Mouse (Mus musculus): ENCODE results near the gene Cap2. TPM values are rescaled to one million over a fixed set of nuclear protein-coding genes. Genes with fewer than 3 reads are reported as not detected.

Cap2 gene
- polyA plus RNA-seq, 1 experiment from 2014 or later = 6.6 TPM

GRCm38 (mm10) chr13:46542782-46543181 lies 41.1 kb downstream of the Cap2 start:
- H3K4me2 ChIP-seq (replicated peaks; ENCODE audit: low read depth) = no peak overlapping the region
- no peak overlapping the region for H3K4me3 ChIP-seq (ENCODE audit: low read depth, low read length)
- H3K27ac ChIP-seq (replicated peaks) = no peak overlapping the region
- H3K36me3 ChIP-seq (ENCODE audit: control insufficient read depth, insufficient read depth, low read length) = no peaks in the 10 kb centered on the region
- TF ChIP-seq EP300 (optimal IDR thresholded peaks at IDR 0.05) (no peak), CTCF (IDR thresholded peaks at IDR 0.05; ENCODE audit: low read depth) (no peak)
- DNase-seq (ENCODE audit: low spot score) (no peak), ATAC-seq (ENCODE audit: low FRiP score, low TSS enrichment) (no peak)
- H3K9me3 ChIP-seq (ENCODE audit: control insufficient read depth, low read length) = no peaks in the 10 kb centered on the region
- WGBS = 81% methylated on average over 7 of the region's 7 CpGs
- H3K9ac ChIP-seq (ENCODE audit: low read length) = no peak overlapping the region
- no peaks in the 10 kb centered on the region for H3K4me1 ChIP-seq (replicated peaks; ENCODE audit: control insufficient read depth, insufficient read depth)
- H3K27me3 ChIP-seq (ENCODE audit: control insufficient read depth, insufficient read depth, low read length) = no peaks in the 10 kb centered on the region

GRCm38 (mm10) chr13:46544608-46545007 lies 43.0 kb downstream of the Cap2 start:
- H3K4me3 ChIP-seq (ENCODE audit: low read depth, low read length) = no peak overlapping the region
- H3K27ac ChIP-seq (replicated peaks) = no peak overlapping the region
- H3K9ac ChIP-seq (ENCODE audit: low read length) = no peak overlapping the region
- DNase-seq (ENCODE audit: low spot score) (no peak), ATAC-seq (ENCODE audit: low FRiP score, low TSS enrichment) (no peak)
- 63% methylated on average over 6 of the region's 6 CpGs for WGBS
- H3K27me3 ChIP-seq (ENCODE audit: control insufficient read depth, insufficient read depth, low read length) = no peaks in the 10 kb centered on the region
- H3K36me3 ChIP-seq (ENCODE audit: control insufficient read depth, insufficient read depth, low read length) = no peaks in the 10 kb centered on the region
- H3K4me2 ChIP-seq (replicated peaks; ENCODE audit: low read depth) = no peak overlapping the region
- no peaks in the 10 kb centered on the region for H3K4me1 ChIP-seq (replicated peaks; ENCODE audit: control insufficient read depth, insufficient read depth)
- no peaks in the 10 kb centered on the region for H3K9me3 ChIP-seq (ENCODE audit: control insufficient read depth, low read length)
- TF ChIP-seq CTCF (IDR thresholded peaks at IDR 0.05; ENCODE audit: low read depth) (no peak), EP300 (optimal IDR thresholded peaks at IDR 0.05) (no peak)

- no peaks in the 10 kb centered on the region for H3K36me3 ChIP-seq (ENCODE audit: control insufficient read depth, insufficient read depth, low read length)
- no peak for DNase-seq (ENCODE audit: low spot score)
- no peak overlapping the region for H3K9ac ChIP-seq (ENCODE audit: low read length)
- H3K9me3 ChIP-seq (ENCODE audit: control insufficient read depth, low read length) = no peaks in the 10 kb centered on the region
- no peaks in the 10 kb centered on the region for H3K27me3 ChIP-seq (ENCODE audit: control insufficient read depth, insufficient read depth, low read length)
- H3K4me3 ChIP-seq (ENCODE audit: low read depth, low read length) = no peak overlapping the region
- no peak overlapping the region for H3K4me2 ChIP-seq (replicated peaks; ENCODE audit: low read depth)
- H3K27ac ChIP-seq (replicated peaks) = no peak overlapping the region
- ATAC-seq (ENCODE audit: low FRiP score, low TSS enrichment) = no peak
- 71% methylated on average over 9 of the region's 9 CpGs for WGBS
- TF ChIP-seq EP300 (optimal IDR thresholded peaks at IDR 0.05) = no peak
- TF ChIP-seq CTCF (IDR thresholded peaks at IDR 0.05; ENCODE audit: low read depth) = no peak
- no peaks in the 10 kb centered on the region for H3K4me1 ChIP-seq (replicated peaks; ENCODE audit: control insufficient read depth, insufficient read depth)
Observed at GRCm38 (mm10) chr13:46545081-46545480, 43.4 kb downstream of the Cap2 start.

- H3K27me3 ChIP-seq (ENCODE audit: control insufficient read depth, insufficient read depth, low read length) = no peaks in the 10 kb centered on the region
- DNase-seq (ENCODE audit: low spot score) (no peak), ATAC-seq (ENCODE audit: low FRiP score, low TSS enrichment) (no peak)
- H3K4me3 ChIP-seq (ENCODE audit: low read depth, low read length) = no peak overlapping the region
- H3K4me2 ChIP-seq (replicated peaks; ENCODE audit: low read depth) = no peak overlapping the region
- H3K9ac ChIP-seq (ENCODE audit: low read length) = no peak overlapping the region
- TF ChIP-seq EP300 (optimal IDR thresholded peaks at IDR 0.05) = no peak
- no peak for TF ChIP-seq CTCF (IDR thresholded peaks at IDR 0.05; ENCODE audit: low read depth)
- no peaks in the 10 kb centered on the region for H3K36me3 ChIP-seq (ENCODE audit: control insufficient read depth, insufficient read depth, low read length)
- no peaks in the 10 kb centered on the region for H3K9me3 ChIP-seq (ENCODE audit: control insufficient read depth, low read length)
- 92% methylated on average over 4 of the region's 4 CpGs for WGBS
- H3K4me1 ChIP-seq (replicated peaks; ENCODE audit: control insufficient read depth, insufficient read depth) = no peaks in the 10 kb centered on the region
- H3K27ac ChIP-seq (replicated peaks) = no peak overlapping the region
Observed at GRCm38 (mm10) chr13:46546846-46547245, 45.2 kb downstream of the Cap2 start.

GRCm38 (mm10) chr13:46547253-46547652 lies 45.6 kb downstream of the Cap2 start:
- no peak overlapping the region for H3K4me2 ChIP-seq (replicated peaks; ENCODE audit: low read depth)
- H3K4me1 ChIP-seq (replicated peaks; ENCODE audit: control insufficient read depth, insufficient read depth) = no peaks in the 10 kb centered on the region
- H3K27ac ChIP-seq (replicated peaks) = no peak overlapping the region
- H3K36me3 ChIP-seq (ENCODE audit: control insufficient read depth, insufficient read depth, low read length) = no peaks in the 10 kb centered on the region
- no peaks in the 10 kb centered on the region for H3K9me3 ChIP-seq (ENCODE audit: control insufficient read depth, low read length)
- TF ChIP-seq EP300 (optimal IDR thresholded peaks at IDR 0.05) (no peak), CTCF (IDR thresholded peaks at IDR 0.05; ENCODE audit: low read depth) (no peak)
- DNase-seq (ENCODE audit: low spot score) (no peak), ATAC-seq (ENCODE audit: low FRiP score, low TSS enrichment) (no peak)
- 32% methylated on average over 1 of the region's 1 CpGs for WGBS
- no peak overlapping the region for H3K4me3 ChIP-seq (ENCODE audit: low read depth, low read length)
- no peaks in the 10 kb centered on the region for H3K27me3 ChIP-seq (ENCODE audit: control insufficient read depth, insufficient read depth, low read length)
- H3K9ac ChIP-seq (ENCODE audit: low read length) = no peak overlapping the region

GRCm38 (mm10) chr13:46548132-46548531 lies 46.5 kb downstream of the Cap2 start:
- Histone ChIP-seq H3K4me1 (replicated peaks; ENCODE audit: control insufficient read depth, insufficient read depth) (no peaks in the 10 kb centered on the region), H3K4me2 (replicated peaks; ENCODE audit: low read depth) (no peak overlapping the region), H3K36me3 (ENCODE audit: control insufficient read depth, insufficient read depth, low read length) (no peaks in the 10 kb centered on the region), H3K9me3 (ENCODE audit: control insufficient read depth, low read length) (no peaks in the 10 kb centered on the region), H3K27ac (replicated peaks) (no peak overlapping the region), H3K4me3 (ENCODE audit: low read depth, low read length) (no peak overlapping the region), H3K27me3 (ENCODE audit: control insufficient read depth, insufficient read depth, low read length) (no peaks in the 10 kb centered on the region), H3K9ac (ENCODE audit: low read length) (no peak overlapping the region)
- no peak for TF ChIP-seq CTCF (IDR thresholded peaks at IDR 0.05; ENCODE audit: low read depth)
- no peak for TF ChIP-seq EP300 (optimal IDR thresholded peaks at IDR 0.05)
- WGBS = 84% methylated on average over 8 of the region's 8 CpGs
- no peak for ATAC-seq (ENCODE audit: low FRiP score, low TSS enrichment)
- no peak for DNase-seq (ENCODE audit: low spot score)
